Comparison of ENCODE assay signal across 8 mouse cellular contexts in the genomic region with DNA sequence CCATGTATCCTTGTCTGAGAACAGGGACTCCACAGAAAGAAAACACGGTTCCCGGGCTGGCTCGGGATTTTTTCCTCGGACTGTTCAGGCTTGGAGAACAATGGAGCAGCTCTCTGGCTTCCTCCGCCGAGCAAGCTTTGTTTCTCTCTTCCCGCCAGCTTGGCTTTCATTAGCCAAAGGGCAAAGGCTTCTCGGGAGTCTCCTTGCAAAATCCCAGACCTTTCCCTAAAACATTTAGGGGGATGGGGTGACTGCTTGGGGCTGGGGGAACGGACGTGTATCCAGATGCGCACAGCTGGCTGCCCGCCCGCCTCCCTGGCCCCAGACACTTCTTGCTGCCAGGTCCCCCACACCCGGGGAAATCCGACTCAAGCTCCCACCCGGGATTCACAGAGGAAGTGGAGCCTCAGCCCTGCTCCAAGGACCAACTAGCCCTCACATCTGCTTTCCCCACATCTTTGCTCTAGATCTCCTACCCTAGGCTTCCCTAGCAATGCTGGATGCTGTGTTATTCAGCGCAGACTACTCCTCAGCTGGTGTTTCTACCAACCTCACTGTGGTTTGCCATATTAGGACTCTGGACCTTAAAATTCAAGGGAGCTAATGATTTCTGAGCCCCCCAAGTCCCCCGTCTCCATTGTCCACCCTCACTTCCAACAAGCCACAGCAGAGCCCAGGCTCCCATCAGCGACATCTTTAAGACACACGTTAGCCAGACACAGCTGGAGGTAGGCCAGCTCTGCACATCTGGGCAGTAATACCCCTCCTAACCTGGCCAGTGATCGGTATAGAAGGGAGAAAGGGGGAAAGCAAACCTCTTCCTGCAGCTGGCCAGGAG. TPM values are rescaled to one million over a fixed set of nuclear protein-coding genes. Genes with fewer than 3 reads are reported as not detected.
DNase-seq lines count a peak whose midpoint lies in the region; ATAC-seq and TF ChIP-seq lines count a peak whose summit lies in the region.

No protein-coding gene starts in this region.

- DNase-seq in lung, adult 2 months = no peak
- peak; percentile 17 for DNase-seq in gastrocnemius, postnatal 25 days
- DNase-seq in frontal cortex, postnatal 25 days (ENCODE audit: low spot score in 2 of 2) = no peak
- DNase-seq in yolk sac, embryonic 10.5 days (ENCODE audit: low spot score) = no peak
- no peak for DNase-seq in adrenal gland, postnatal 36 days

- peak overlapping the region; percentile 98 for H3K4me2 ChIP-seq in lung, embryonic 15.5 days
- H3K4me2 ChIP-seq in intestine, embryonic 16.5 days (ENCODE audit: low read depth, low read length) = peak overlapping the region; percentile 89
- H3K4me2 ChIP-seq in midbrain, embryonic 12.5 days (replicated peaks) = peak overlapping the region; percentile 94

- no peaks in the 10 kb centered on the region for H3K36me3 ChIP-seq in lung, embryonic 15.5 days
- no peaks in the 10 kb centered on the region for H3K36me3 ChIP-seq in intestine, embryonic 16.5 days (ENCODE audit: control insufficient read depth, insufficient read depth, low read length)
- H3K36me3 ChIP-seq in midbrain, embryonic 12.5 days = no peaks in the 10 kb centered on the region

- peaks cover 68% of the 10 kb centered on the region for H3K4me1 ChIP-seq in lung, embryonic 15.5 days
- H3K4me1 ChIP-seq in lung, adult 2 months (ENCODE audit: control insufficient read depth, insufficient read depth, low read length) = peaks cover 8% of the 10 kb centered on the region
- peaks cover 23% of the 10 kb centered on the region for H3K4me1 ChIP-seq in intestine, embryonic 16.5 days (ENCODE audit: control insufficient read depth, insufficient read depth, low read length)
- peaks cover 76% of the 10 kb centered on the region for H3K4me1 ChIP-seq in midbrain, embryonic 12.5 days

- peak overlapping the region; percentile 60 for H3K27ac ChIP-seq in lung, embryonic 15.5 days
- H3K27ac ChIP-seq in intestine, embryonic 16.5 days (ENCODE audit: low read length) = peak overlapping the region; percentile 75
- H3K27ac ChIP-seq in midbrain, embryonic 12.5 days (replicated peaks) = peak overlapping the region; percentile 86

- WGBS in lung, embryonic 15.5 days = 8% methylated on average over 21 of the region's 21 CpGs
- 31% methylated on average over 21 of the region's 21 CpGs for WGBS in lung, adult 2 months
- WGBS in intestine, embryonic 16.5 days = 11% methylated on average over 21 of the region's 21 CpGs
- 2% methylated on average over 20 of the region's 21 CpGs for WGBS in midbrain, embryonic 12.5 days

- no peaks in the 10 kb centered on the region for H3K9me3 ChIP-seq in lung, embryonic 15.5 days
- no peaks in the 10 kb centered on the region for H3K9me3 ChIP-seq in intestine, embryonic 16.5 days (ENCODE audit: control insufficient read depth, low read length)
- H3K9me3 ChIP-seq in midbrain, embryonic 12.5 days = no peaks in the 10 kb centered on the region

- H3K9ac ChIP-seq in lung, embryonic 15.5 days = peak overlapping the region; percentile 11
- peak overlapping the region; percentile 56 for H3K9ac ChIP-seq in intestine, embryonic 16.5 days (ENCODE audit: low read depth, low read length)
- peak overlapping the region; percentile 77 for H3K9ac ChIP-seq in midbrain, embryonic 12.5 days (replicated peaks)

- ATAC-seq in lung, embryonic 15.5 days (ENCODE audit: borderline replicate concordance, extremely low read depth, low FRiP score, low TSS enrichment) = no peak; the same call in 1 of the 2 replicates
- ATAC-seq in intestine, embryonic 16.5 days = peak; percentile 7; the same call in 1 of the 2 replicates
- ATAC-seq in midbrain, embryonic 12.5 days (ENCODE audit: low FRiP score, low read depth) = no peak

- H3K27me3 ChIP-seq in lung, embryonic 15.5 days = no peaks in the 10 kb centered on the region; the same call in 1 of the 2 replicates
- peaks cover 20% of the 10 kb centered on the region for H3K27me3 ChIP-seq in intestine, embryonic 16.5 days (replicated peaks; ENCODE audit: control insufficient read depth, insufficient read depth, low read length)
- H3K27me3 ChIP-seq in midbrain, embryonic 12.5 days = 0 out of 2 replicates have a peak, but pooled peaks cover 4% of the 10 kb centered on the region

- TF ChIP-seq POLR2A in lung, adult 2 months (IDR thresholded peaks at IDR 0.05; ENCODE audit: borderline replicate concordance, extremely low read depth, low read depth, low read length) = no peak

- TF ChIP-seq CTCF in lung, adult 2 months (IDR thresholded peaks at IDR 0.05; ENCODE audit: insufficient read depth, low read length) = no peak

- peak overlapping the region; percentile 59 for H3K4me3 ChIP-seq in lung, embryonic 15.5 days
- no peak overlapping the region for H3K4me3 ChIP-seq in lung, adult 2 months (replicated peaks; ENCODE audit: extremely low read depth, low read depth, low read length)
- H3K4me3 ChIP-seq in intestine, embryonic 16.5 days (ENCODE audit: low read length) = peak overlapping the region; percentile 59
- peak overlapping the region; percentile 69 for H3K4me3 ChIP-seq in midbrain, embryonic 12.5 days

RNA-seq across cellular contexts. Expression of a gene that starts 23.2 kb away (rescaled TPM):
- 10.7 and 11.6 TPM in 2 replicates for polyA plus RNA-seq in lung, embryonic 15.5 days (2015; fragmentation: Nextera tagmentation; extraction: Ambion mirVana)
- 19.8 and 21.2 TPM in 2 replicates for polyA plus RNA-seq in lung, adult 2 months (2012; rRNA removed)
- 10 to 100 TPM in 1 of 2 experiments, 1 to 10 TPM in 1; 7.9 to 11.1 TPM for total RNA-seq in gastrocnemius, postnatal 25 days (2021)
- 8.8 and 9.0 TPM in 2 replicates for polyA plus RNA-seq in intestine, embryonic 16.5 days (2015; fragmentation: Nextera tagmentation; extraction: Ambion mirVana)
- 25.1 and 25.6 TPM in 2 replicates for polyA plus RNA-seq in midbrain, embryonic 12.5 days (2016; fragmentation: Nextera tagmentation; extraction: Ambion mirVana)
- 10 to 100 TPM; 11.3 to 17.1 TPM for total RNA-seq in adrenal gland, postnatal 36 days (2021)

Comparison
In these comparisons a context has a peak if more than half of its experiments do, and no peak if none do; other contexts are left out.
1. H3K9ac ChIP-seq: peak in every context shown above with its lines; median percentile 77 in midbrain, embryonic 12.5 days; 56 in intestine, embryonic 16.5 days; 11 in lung, embryonic 15.5 days.